Mouse (Mus musculus) embryonic stem cell, embryonic (primary cell): ENCODE measurements around the gene Sh2d4b.

Experiments
- CTCF ChIA-PET, 4 experiments: fragments of 300-600 bp in 2 of 4; fragments of 350-600 bp in 2 of 4; sonication (Branson Sonifier 250); formaldehyde crosslinking; loops; one replicate each; lab custom pipeline; 2022; ENCODE audit warnings: inconsistent platforms in 2 of 4; lab: Charles Lee
- POLR2A ChIA-PET, 4 experiments: fragments of 300-600 bp in 2 of 4; fragments of 350-600 bp in 2 of 4; sonication (Branson Sonifier 250); formaldehyde crosslinking; loops; one replicate each; lab custom pipeline; 2022; ENCODE audit warnings: antibody characterized with exemption in 4 of 4, inconsistent platforms in 1 of 4; lab: Charles Lee

Gene Sh2d4b

GRCm38 (mm10) chr14:40917632-40918031, 24.6 kb upstream of the Sh2d4b start:
- CTCF ChIA-PET: interaction anchor here (0.5 to 2.7 kb wide), 97 partner anchors 9 to 1450 kb away, joined by 3 to 21 read pairs (median 4); partner anchors contain the start of genes Sh2d4b (in 2 of the 4), Tspan14 (in 2 of the 4) and Fam213a (in 1 of the 4)
- POLR2A ChIA-PET: interaction anchor here (0.6 to 8.7 kb wide), 35 partner anchors 9 to 96 kb away, joined by 3 to 299 read pairs (median 5); partner anchors contain the start of genes Fam213a (in 2 of the 4), Sh2d4b (in 2 of the 4) and Tspan14 (in 2 of the 4)

GRCm38 (mm10) chr14:40916667-40917066, 23.6 kb upstream of the Sh2d4b start:
- ChIA-PET CTCF (interaction anchor here (0.9 to 2.7 kb wide), 22 partner anchors 8 to 119 kb away, joined by 3 to 18 read pairs (median 6); partner anchors contain the start of gene Sh2d4b (in 2 of the 4)), POLR2A (interaction anchor here in 3 of 4 experiments (0.6 to 8.7 kb wide), 25 partner anchors 8 to 97 kb away, joined by 3 to 299 read pairs (median 9); partner anchors contain the start of genes Sh2d4b (in 2 of the 3), Tspan14 (in 2 of the 3) and Fam213a (in 1 of the 3))

DNA sequence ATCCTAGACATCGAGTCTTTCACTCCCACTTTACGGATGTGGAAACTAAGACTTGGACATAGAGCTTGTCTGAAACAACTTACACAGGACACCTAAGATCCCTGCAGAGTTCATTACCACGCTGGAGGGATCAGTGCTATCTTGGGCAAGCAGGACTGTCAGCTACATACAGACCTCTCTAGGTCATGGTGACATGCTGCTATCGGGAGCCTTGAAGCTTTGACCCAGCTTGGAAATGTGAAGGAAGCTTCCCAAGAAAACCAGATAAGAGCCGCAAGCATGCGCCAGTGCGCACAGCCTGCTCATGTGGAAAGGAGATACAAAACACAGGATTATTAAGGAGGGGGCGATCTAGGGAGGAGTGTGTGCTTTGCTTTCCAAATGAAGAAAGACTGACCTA, 22.8 kb upstream of the Sh2d4b start:
- POLR2A ChIA-PET: interaction anchor here (0.6 to 8.7 kb wide), 24 partner anchors 12 to 74 kb away, joined by 3 to 299 read pairs (median 8); partner anchors contain the start of genes Sh2d4b (in 2 of the 4) and Tspan14 (in 2 of the 4)
- CTCF ChIA-PET: interaction anchor here in 3 of 4 experiments (0.6 to 1.5 kb wide), 4 partner anchors 11 to 88 kb away, joined by 3 to 8 read pairs (median 3); no protein-coding TSS in a partner anchor

GRCm38 (mm10) chr14:40914701-40915100, 21.6 kb upstream of the Sh2d4b start:
- ChIA-PET POLR2A (interaction anchor here (0.9 to 8.7 kb wide), 26 partner anchors 10 to 51 kb away, joined by 3 to 299 read pairs (median 6); partner anchors contain the start of genes Sh2d4b (in 3 of the 4) and Tspan14 (in 2 of the 4)), CTCF (interaction anchor here in 2 of 4 experiments (1.4 to 1.5 kb wide), 2 partner anchors 21 to 34 kb away, joined by 4 to 8 read pairs; no protein-coding TSS in a partner anchor)

DNA sequence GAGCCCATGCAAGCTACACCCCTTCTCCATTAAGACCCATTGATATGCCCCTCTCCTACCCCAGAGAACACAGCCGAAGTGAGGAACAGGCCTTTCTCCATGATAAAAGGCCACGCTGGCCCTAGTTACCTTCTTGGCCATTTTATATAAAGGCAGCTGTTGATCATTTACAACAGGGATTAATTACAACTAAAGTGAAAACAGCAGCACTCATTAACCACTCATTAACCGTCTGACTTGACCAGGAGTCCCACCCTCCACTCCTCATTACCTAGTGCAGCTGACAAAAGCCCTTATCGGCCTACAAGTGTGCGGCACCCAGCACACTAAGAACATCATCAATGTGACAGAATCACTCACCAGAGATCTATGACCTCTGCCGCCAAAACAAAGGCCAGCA, 20.6 kb upstream of the Sh2d4b start:
- CTCF ChIA-PET: interaction anchor here in 1 of 4 experiments (0.9 to 1.0 kb wide), 2 partner anchors 21 to 61 kb away, joined by 3 to 4 read pairs; partner anchors contain the start of gene Sh2d4b
- POLR2A ChIA-PET: interaction anchor here (1.0 to 8.7 kb wide), 21 partner anchors 10 to 55 kb away, joined by 3 to 299 read pairs (median 6); partner anchors contain the start of genes Sh2d4b (in 3 of the 4) and Tspan14 (in 1 of the 4)

GRCm38 (mm10) chr14:40911529-40911928, 18.5 kb upstream of the Sh2d4b start:
- POLR2A ChIA-PET: interaction anchor here in 2 of 4 experiments (0.7 to 13.5 kb wide), 5 partner anchors 9 to 59 kb away, joined by 3 to 231 read pairs (median 3); partner anchors contain the start of gene Sh2d4b (in 1 of the 2)
- CTCF ChIA-PET: no interaction called here

GRCm38 (mm10) chr14:40908763-40909162, 15.7 kb upstream of the Sh2d4b start:
- ChIA-PET CTCF (interaction anchor here in 2 of 4 experiments (1.3 to 1.4 kb wide), 2 partner anchors 8 to 9 kb away, joined by 3 to 6 read pairs; no protein-coding TSS in a partner anchor), POLR2A (interaction anchor here in 3 of 4 experiments (0.6 to 13.5 kb wide), 6 partner anchors 8 to 47 kb away, joined by 3 to 231 read pairs (median 5); partner anchors contain the start of gene Sh2d4b (in 1 of the 3))

DNA sequence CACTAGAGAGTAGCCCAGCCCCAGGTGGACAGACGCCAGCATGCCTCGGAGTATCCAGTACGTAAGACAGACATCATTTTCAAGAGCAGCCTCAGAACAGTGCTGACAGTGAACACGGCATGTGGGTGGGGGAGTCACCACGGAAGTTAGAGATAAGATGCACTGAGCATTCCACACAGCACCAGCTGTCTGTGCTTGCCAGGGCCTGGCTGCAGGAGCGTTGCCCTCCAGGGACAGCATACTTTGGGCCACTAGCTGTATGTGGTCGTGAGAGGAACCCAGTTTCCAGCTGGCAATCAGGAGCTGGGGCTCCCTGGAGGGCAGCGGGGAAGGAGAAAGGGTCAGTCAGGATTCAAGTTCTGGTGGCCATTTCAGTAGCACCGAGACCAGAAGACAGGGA, 13.7 kb upstream of the Sh2d4b start:
- ChIA-PET POLR2A (interaction anchor here in 3 of 4 experiments (0.7 to 13.5 kb wide), 8 partner anchors 9 to 60 kb away, joined by 3 to 231 read pairs (median 4); partner anchors contain the start of genes Sh2d4b (in 1 of the 3) and Tspan14 (in 1 of the 3)), CTCF (interaction anchor here in 1 of 4 experiments (1.0 kb wide), 1 partner anchor 11 kb away, joined by 5 read pairs; no protein-coding TSS in a partner anchor)

DNA sequence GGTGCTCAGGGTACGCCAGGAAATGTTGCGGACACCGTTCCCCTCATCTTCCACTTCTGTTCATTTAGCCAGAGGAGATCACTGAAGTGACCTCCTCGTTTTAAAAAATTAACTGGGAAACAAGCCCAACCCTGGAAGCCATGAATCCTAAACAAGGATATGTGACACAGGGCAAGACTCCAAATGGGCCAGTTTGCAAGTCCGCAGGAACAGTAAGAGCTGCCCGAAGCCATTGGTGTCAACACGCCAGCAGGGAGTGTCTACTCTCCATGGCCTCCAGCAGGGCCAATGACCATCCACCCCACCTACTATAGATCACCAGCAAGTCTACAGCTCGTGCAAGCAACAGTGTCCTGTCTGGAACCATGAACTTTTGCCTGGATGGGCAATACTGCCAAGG, 12.7 kb upstream of the Sh2d4b start:
- POLR2A ChIA-PET: interaction anchor here in 2 of 4 experiments (1.1 to 22.9 kb wide), 7 partner anchors 11 to 61 kb away, joined by 3 to 299 read pairs (median 10); partner anchors contain the start of genes Sh2d4b (in 2 of the 2) and Tspan14 (in 1 of the 2)
- CTCF ChIA-PET: no interaction called here

GRCm38 (mm10) chr14:40902307-40903055, 9.4 kb upstream of the Sh2d4b start:
- ChIA-PET POLR2A (interaction anchor here (0.6 to 22.9 kb wide), 23 partner anchors 9 to 131 kb away, joined by 3 to 299 read pairs (median 3); partner anchors contain the start of genes Sh2d4b (in 3 of the 4) and Tspan14 (in 1 of the 4)), CTCF (interaction anchor here (0.6 to 3.2 kb wide), 8 partner anchors 9 to 131 kb away, joined by 3 to 21 read pairs (median 3); no protein-coding TSS in a partner anchor)

DNA sequence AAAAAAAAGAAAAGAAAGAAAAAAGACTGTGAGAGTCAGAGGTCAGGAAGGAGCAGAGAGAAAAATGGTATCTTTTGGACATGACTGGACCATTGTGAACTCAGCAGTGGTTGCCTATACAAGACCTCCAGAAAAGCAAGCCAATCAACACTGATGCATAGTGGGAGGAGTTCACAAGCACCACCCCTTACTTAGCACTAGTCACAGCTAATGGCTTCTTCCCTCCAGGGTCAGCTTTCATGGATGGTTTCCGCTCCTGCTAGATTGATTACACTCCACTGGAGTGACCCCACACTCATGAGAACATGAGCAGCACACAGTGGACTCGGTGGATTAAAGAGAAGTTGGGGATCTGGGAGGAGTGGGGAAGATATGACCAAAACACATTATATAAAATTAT, 7.2 kb upstream of the Sh2d4b start:
- ChIA-PET POLR2A (interaction anchor here in 2 of 4 experiments (1.3 to 22.9 kb wide), 7 partner anchors 10 to 65 kb away, joined by 3 to 299 read pairs (median 14); partner anchors contain the start of genes Sh2d4b (in 1 of the 2) and Tspan14 (in 1 of the 2)), CTCF (interaction anchor here in 1 of 4 experiments (0.5 to 0.6 kb wide), 2 partner anchors 18 to 64 kb away, joined by 3 to 6 read pairs; no protein-coding TSS in a partner anchor)

DNA sequence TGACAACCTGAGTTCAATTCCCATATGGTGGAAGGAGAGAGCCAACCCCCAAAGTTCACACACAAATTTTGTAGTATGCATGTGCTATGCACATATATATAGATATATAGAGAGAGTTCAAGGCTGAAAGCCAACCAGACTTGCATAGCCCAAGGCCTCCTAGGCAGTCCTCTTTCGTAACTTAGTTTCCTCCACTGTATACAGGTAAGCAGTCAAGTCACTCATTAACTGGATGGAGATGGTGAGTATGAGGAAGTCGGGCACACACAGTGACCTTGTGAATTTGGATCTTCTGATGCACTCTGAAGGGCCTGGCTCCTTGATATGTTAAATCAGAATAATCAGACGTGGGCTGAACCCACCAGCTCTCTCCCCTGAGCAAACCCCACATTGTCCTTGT, 4.8 kb upstream of the Sh2d4b start:
- ChIA-PET CTCF (interaction anchor here in 2 of 4 experiments (1.0 to 1.2 kb wide), 2 partner anchors 20 to 137 kb away, joined by 3 read pairs; no protein-coding TSS in a partner anchor), POLR2A (interaction anchor here (0.6 to 22.9 kb wide), 16 partner anchors 8 to 1681 kb away, joined by 3 to 299 read pairs (median 4); partner anchors contain the start of gene Tspan14 (in 1 of the 4))

DNA sequence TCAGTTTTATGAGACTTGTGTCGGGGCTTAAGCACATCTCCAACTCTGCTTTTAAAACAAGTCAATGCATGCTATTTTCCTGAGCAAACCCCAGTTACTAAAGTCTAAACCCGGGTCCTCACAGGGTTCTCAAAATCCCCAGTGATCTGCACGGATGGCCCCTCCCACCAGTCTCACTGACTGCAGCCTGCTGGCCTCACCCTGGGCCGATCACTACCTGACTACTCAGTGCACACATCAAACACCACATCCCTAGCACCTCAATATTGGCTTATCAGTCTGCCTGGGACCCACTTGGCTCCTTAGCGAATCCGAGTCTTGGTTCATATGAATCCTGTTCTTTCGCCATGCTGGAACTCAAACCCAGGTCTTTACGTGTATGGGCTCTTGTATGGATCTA, 2.6 kb upstream of the Sh2d4b start:
- ChIA-PET POLR2A (interaction anchor here in 3 of 4 experiments (0.9 to 22.9 kb wide), 9 partner anchors 10 to 71 kb away, joined by 3 to 396 read pairs (median 156); partner anchors contain the start of gene Tspan14 (in 1 of the 3)), CTCF (interaction anchor here in 2 of 4 experiments (0.9 to 1.6 kb wide), 3 partner anchors 9 to 104 kb away, joined by 3 to 4 read pairs (median 3); no protein-coding TSS in a partner anchor)

DNA sequence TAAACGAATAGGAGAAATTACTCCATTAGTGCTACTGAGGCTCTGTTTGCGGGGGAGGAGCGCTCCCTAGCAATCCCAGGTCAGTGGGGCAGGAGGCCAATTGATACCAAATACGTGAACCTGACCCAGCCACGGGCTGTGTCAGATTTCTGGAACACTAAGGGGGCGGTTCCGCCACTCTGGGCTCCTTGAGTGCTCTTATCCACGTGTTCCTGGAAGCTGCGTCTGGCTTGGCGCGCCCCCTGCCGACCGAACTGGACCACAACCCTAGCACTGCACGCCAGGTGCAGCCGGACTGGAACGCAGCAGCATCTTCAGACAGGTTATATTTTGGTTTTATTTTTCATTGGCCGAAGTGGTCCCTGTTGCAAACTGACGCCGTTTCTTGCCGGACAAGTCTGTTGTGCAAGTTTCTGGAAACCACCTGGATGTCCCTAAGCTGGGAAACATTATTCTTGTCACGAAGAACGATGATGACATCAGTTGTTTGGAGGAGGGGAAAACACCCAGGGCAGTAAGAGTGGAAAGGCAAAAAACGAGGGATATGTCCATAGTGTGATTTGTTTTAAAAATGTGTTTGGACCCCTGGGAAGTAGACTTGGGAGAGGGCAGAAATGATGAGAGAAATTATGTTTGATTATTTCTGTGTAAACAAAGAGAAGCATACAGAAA, 1.6 kb upstream of the Sh2d4b start:
- ChIA-PET POLR2A (interaction anchor here in 3 of 4 experiments (0.5 to 22.9 kb wide), 19 partner anchors 9 to 139 kb away, joined by 4 to 396 read pairs (median 15); partner anchors contain the start of genes Fam213a (in 2 of the 3) and Tspan14 (in 1 of the 3)), CTCF (interaction anchor here in 2 of 4 experiments (1.0 to 2.5 kb wide), 10 partner anchors 10 to 199 kb away, joined by 3 to 6 read pairs (median 4); no protein-coding TSS in a partner anchor)

- ChIA-PET CTCF (interaction anchor here in 2 of 4 experiments (0.6 to 2.5 kb wide), 12 partner anchors 8 to 105 kb away, joined by 3 to 7 read pairs (median 4); no protein-coding TSS in a partner anchor), POLR2A (interaction anchor here (0.7 to 22.9 kb wide), 28 partner anchors 8 to 140 kb away, joined by 3 to 396 read pairs (median 6); partner anchors contain the start of genes Fam213a (in 2 of the 4) and Tspan14 (in 2 of the 4))
Measured at GRCm38 (mm10) chr14:40893884-40894283, 818 bp upstream of the Sh2d4b start.

DNA sequence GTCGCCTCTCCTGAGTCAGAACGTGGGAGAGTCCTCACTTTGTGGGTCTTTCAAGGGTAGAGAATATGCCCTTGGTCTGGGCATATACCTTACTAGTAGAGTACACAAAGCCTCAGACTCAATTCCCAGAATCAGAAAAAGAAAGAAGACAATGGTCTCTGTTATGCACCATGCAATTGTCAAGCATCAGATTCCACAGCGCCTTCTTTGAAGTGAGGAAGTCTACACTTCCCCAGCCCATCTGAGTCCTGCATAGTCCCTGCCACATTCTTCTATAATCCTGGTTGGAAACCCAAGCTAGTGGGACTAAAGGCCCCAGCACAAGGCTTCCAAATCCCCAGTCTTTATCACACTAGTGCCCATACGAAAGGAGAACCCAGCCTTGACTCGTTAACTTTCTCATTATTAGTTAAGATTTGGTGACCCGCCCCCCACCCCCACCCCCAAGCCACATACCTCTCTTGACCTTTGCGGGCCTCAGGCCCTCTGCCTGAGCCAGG, 690 bp downstream of the Sh2d4b start:
- CTCF ChIA-PET: interaction anchor here in 2 of 4 experiments (0.7 to 2.5 kb wide), 8 partner anchors 9 to 101 kb away, joined by 3 to 7 read pairs (median 4); no protein-coding TSS in a partner anchor
- POLR2A ChIA-PET: interaction anchor here (0.7 to 22.9 kb wide), 49 partner anchors 9 to 152 kb away, joined by 3 to 396 read pairs (median 4); partner anchors contain the start of genes Tspan14 (in 3 of the 4) and Fam213a (in 2 of the 4)
